Mouse (Mus musculus) cerebral cortex, adult 2 months (tissue): Measurements from ENCODE around the gene Otop2.

Experiments used
- whole genome bisulfite sequencing: fragments of 180-500 bp; shearing (Covaris S2); methylation state at CpG from one replicate; pipeline ENCODE4 v1.1.7; 2018; 5-methylcytosine and 5-hydroxymethylcytosine counted together

The Otop2 gene

GRCm38 (mm10) chr11:115275954-115276353, 31.0 kb upstream of the Otop2 start:
- 46% methylated on average over 3 of the region's 3 CpGs for whole genome bisulfite sequencing

GRCm38 (mm10) chr11:115276780-115277603, 30.0 kb upstream of the Otop2 start, which contains the start of gene Fdxr:
Gene Fdxr (minus strand): TSS chr11:115277050.
- WGBS, result under 1% methylated on average over 42 of the region's 42 CpGs

- WGBS, result 14% methylated on average over 7 of the region's 7 CpGs
These were observed 29.4 kb upstream of the Otop2 start for GRCm38 (mm10) chr11:115277604-115277975.

GRCm38 (mm10) chr11:115278176-115278575, 28.8 kb upstream of the Otop2 start:
- 72% methylated on average over 6 of the region's 6 CpGs for WGBS

- 89% methylated on average over 1 of the region's 1 CpGs for WGBS
These were observed 27.2 kb upstream of the Otop2 start for GRCm38 (mm10) chr11:115279726-115280125.

- WGBS, result 60% methylated on average over 8 of the region's 8 CpGs
These were observed 24.7 kb upstream of the Otop2 start for GRCm38 (mm10) chr11:115282295-115282694.

GRCm38 (mm10) chr11:115282723-115283485, 24.1 kb upstream of the Otop2 start:
- WGBS, result 70% methylated on average over 8 of the region's 8 CpGs

GRCm38 (mm10) chr11:115283486-115283765, 23.5 kb upstream of the Otop2 start:
- WGBS, result 83% methylated on average over 9 of the region's 9 CpGs

- 85% methylated on average over 12 of the region's 12 CpGs for WGBS
These were observed 22.9 kb upstream of the Otop2 start for GRCm38 (mm10) chr11:115283891-115284620.

- 65% methylated on average over 4 of the region's 4 CpGs for WGBS
These were observed 21.7 kb upstream of the Otop2 start for GRCm38 (mm10) chr11:115285282-115285681.

GRCm38 (mm10) chr11:115286201-115286993, 20.6 kb upstream of the Otop2 start:
- 42% methylated on average over 19 of the region's 19 CpGs for WGBS

GRCm38 (mm10) chr11:115287386-115287785, 19.6 kb upstream of the Otop2 start:
- 87% methylated on average over 5 of the region's 5 CpGs for WGBS

- 92% methylated on average over 2 of the region's 2 CpGs for WGBS
These were observed 18.7 kb upstream of the Otop2 start for GRCm38 (mm10) chr11:115288305-115288704.

GRCm38 (mm10) chr11:115289885-115290284, 17.1 kb upstream of the Otop2 start:
- 76% methylated on average over 8 of the region's 8 CpGs for WGBS

GRCm38 (mm10) chr11:115290314-115290713, 16.6 kb upstream of the Otop2 start:
- 80% methylated on average over 1 of the region's 1 CpGs for WGBS

- 56% methylated on average over 6 of the region's 6 CpGs for WGBS
These were observed 16.0 kb upstream of the Otop2 start for GRCm38 (mm10) chr11:115290919-115291318.

GRCm38 (mm10) chr11:115291503-115291902, 15.5 kb upstream of the Otop2 start:
- 87% methylated on average over 10 of the region's 10 CpGs for WGBS

GRCm38 (mm10) chr11:115292631-115293375, 14.2 kb upstream of the Otop2 start:
- WGBS, result 80% methylated on average over 14 of the region's 14 CpGs

- WGBS, result 95% methylated on average over 11 of the region's 11 CpGs
These were observed 11.0 kb upstream of the Otop2 start for GRCm38 (mm10) chr11:115295939-115296338.

- 50% methylated on average over 21 of the region's 21 CpGs for WGBS
These were observed 10.3 kb upstream of the Otop2 start for GRCm38 (mm10) chr11:115296471-115297210.
